8 mouse cellular contexts compared by ENCODE assay signal in genomic region chr12:79028911-79029861, GRCm38 (mm10). TPM values are rescaled to one million over a fixed set of nuclear protein-coding genes. Genes with fewer than 3 reads are reported as not detected.
DNase-seq lines count a peak whose midpoint lies in the region; ATAC-seq lines count a peak whose summit lies in the region.

Gene Plekhh1 (plus strand): TSS chr12:79029163.

- peaks cover 7% of the 10 kb centered on the region for H3K4me1 ChIP-seq in heart, embryonic 12.5 days (replicated peaks)
- H3K4me1 ChIP-seq in kidney, embryonic 15.5 days, result peaks cover 9% of the 10 kb centered on the region
- no peaks in the 10 kb centered on the region for H3K4me1 ChIP-seq in neural tube, embryonic 14.5 days (ENCODE audit: control insufficient read depth, insufficient read depth, low read length)

- H3K4me3 ChIP-seq in heart, embryonic 12.5 days, result peak within 1 kb of the TSS; percentile 73
- peak within 1 kb of the TSS; percentile 83 for H3K4me3 ChIP-seq in kidney, embryonic 15.5 days (replicated peaks)
- peak within 1 kb of the TSS; percentile 66 for H3K4me3 ChIP-seq in neural tube, embryonic 14.5 days (ENCODE audit: low read depth, low read length)

- H3K4me2 ChIP-seq in heart, embryonic 12.5 days, result peak within 1 kb of the TSS; percentile 92
- H3K4me2 ChIP-seq in kidney, embryonic 15.5 days, result peak within 1 kb of the TSS; percentile 95
- peak within 1 kb of the TSS; percentile 98 for H3K4me2 ChIP-seq in neural tube, embryonic 14.5 days (ENCODE audit: low read depth, low read length)

- DNase-seq in CD4-positive, CD25-positive, alpha-beta regulatory T cell, adult 2 months (ENCODE audit: low read depth, low spot score), result peak; percentile 53
- peak; percentile 64 to 65 for DNase-seq in adrenal gland, adult 18-20 months (ENCODE audit: low spot score in 2 of 2)
- peak; percentile 79 for DNase-seq in embryo, embryonic 9.5 days (ENCODE audit: extremely low spot score)
- peak; percentile 61 to 72 for DNase-seq in lung, adult 18-20 months
- DNase-seq in thymus, postnatal 4 days, result peak; percentile 47

- H3K36me3 ChIP-seq in heart, embryonic 12.5 days, result no peaks in the 10 kb centered on the region
- H3K36me3 ChIP-seq in kidney, embryonic 15.5 days, result no peaks in the 10 kb centered on the region
- H3K36me3 ChIP-seq in neural tube, embryonic 14.5 days (ENCODE audit: control insufficient read depth, insufficient read depth, low read length), result no peaks in the 10 kb centered on the region

- H3K27ac ChIP-seq in heart, embryonic 12.5 days (ENCODE audit: poor library complexity, severe bottlenecking), result peak within 1 kb of the TSS; percentile 30; the same call in 1 of the 2 replicates
- peak within 1 kb of the TSS; percentile 87 for H3K27ac ChIP-seq in kidney, embryonic 15.5 days
- H3K27ac ChIP-seq in neural tube, embryonic 14.5 days (ENCODE audit: low read depth, low read length), result peak within 1 kb of the TSS; percentile 64

- WGBS in heart, embryonic 12.5 days, result under 1% methylated on average over 80 of the region's 80 CpGs
- WGBS in kidney, embryonic 15.5 days, result under 1% methylated on average over 74 of the region's 80 CpGs
- WGBS in neural tube, embryonic 14.5 days, result under 1% methylated on average over 52 of the region's 80 CpGs

- H3K9me3 ChIP-seq in heart, embryonic 12.5 days (replicated peaks), result no peaks in the 10 kb centered on the region
- H3K9me3 ChIP-seq in kidney, embryonic 15.5 days (replicated peaks), result no peaks in the 10 kb centered on the region
- no peaks in the 10 kb centered on the region for H3K9me3 ChIP-seq in neural tube, embryonic 14.5 days (ENCODE audit: control insufficient read depth, low read length)

- ATAC-seq in heart, embryonic 12.5 days (ENCODE audit: insufficient number of reproducible peaks, low FRiP score), result peak; percentile 89
- ATAC-seq in kidney, embryonic 15.5 days (replicated peaks; ENCODE audit: low FRiP score), result peak; percentile 97
- ATAC-seq in neural tube, embryonic 14.5 days (ENCODE audit: low read depth), result peak; percentile 94

- peak within 1 kb of the TSS; percentile 86 for H3K9ac ChIP-seq in heart, embryonic 12.5 days
- H3K9ac ChIP-seq in kidney, embryonic 15.5 days, result peak within 1 kb of the TSS; percentile 90
- H3K9ac ChIP-seq in neural tube, embryonic 14.5 days (replicated peaks; ENCODE audit: low read depth, low read length), result peak within 1 kb of the TSS; percentile 88

- H3K27me3 ChIP-seq in heart, embryonic 12.5 days (replicated peaks), result no peaks in the 10 kb centered on the region
- no peaks in the 10 kb centered on the region for H3K27me3 ChIP-seq in kidney, embryonic 15.5 days
- H3K27me3 ChIP-seq in neural tube, embryonic 14.5 days (ENCODE audit: control insufficient read depth, insufficient read depth, low read length), result no peaks in the 10 kb centered on the region

RNA-seq across cellular contexts. Expression of gene Plekhh1, which starts in this region (rescaled TPM):
- 1 to 10 TPM; 1.9 to 3.6 TPM for total RNA-seq in adrenal gland, adult 18-20 months (2021)
- 5.3 and 5.8 TPM in 2 replicates for polyA plus RNA-seq in heart, embryonic 12.5 days (2016; fragmentation: Nextera tagmentation; extraction: Ambion mirVana)
- polyA plus RNA-seq in kidney, embryonic 15.5 days (2015; fragmentation: Nextera tagmentation; extraction: Ambion mirVana), result 6.3 and 7.0 TPM in 2 replicates
- polyA plus RNA-seq in neural tube, embryonic 14.5 days (2014; fragmentation: Nextera tagmentation; extraction: Ambion mirVana), result 2.4 and 3.4 TPM in 2 replicates

Comparison
In these comparisons a context has a peak if more than half of its experiments do, and no peak if none do; other contexts are left out.
1. Peak in every context shown above with its lines: DNase-seq, ATAC-seq, H3K4me3 ChIP-seq and H3K27ac ChIP-seq.
2. H3K27ac ChIP-seq: peak in every context shown above with its lines; median percentile 87 in kidney, embryonic 15.5 days; 64 in neural tube, embryonic 14.5 days; 30 in heart, embryonic 12.5 days.